Mouse (Mus musculus): ENCODE measurements at regions not wholly inside any gene's neighbourhood (a gene's known extent, or its start where the extent isn't known, plus 50 kb on each side); places are given as distances from the start of the nearest gene placed in this dataset.

DNA sequence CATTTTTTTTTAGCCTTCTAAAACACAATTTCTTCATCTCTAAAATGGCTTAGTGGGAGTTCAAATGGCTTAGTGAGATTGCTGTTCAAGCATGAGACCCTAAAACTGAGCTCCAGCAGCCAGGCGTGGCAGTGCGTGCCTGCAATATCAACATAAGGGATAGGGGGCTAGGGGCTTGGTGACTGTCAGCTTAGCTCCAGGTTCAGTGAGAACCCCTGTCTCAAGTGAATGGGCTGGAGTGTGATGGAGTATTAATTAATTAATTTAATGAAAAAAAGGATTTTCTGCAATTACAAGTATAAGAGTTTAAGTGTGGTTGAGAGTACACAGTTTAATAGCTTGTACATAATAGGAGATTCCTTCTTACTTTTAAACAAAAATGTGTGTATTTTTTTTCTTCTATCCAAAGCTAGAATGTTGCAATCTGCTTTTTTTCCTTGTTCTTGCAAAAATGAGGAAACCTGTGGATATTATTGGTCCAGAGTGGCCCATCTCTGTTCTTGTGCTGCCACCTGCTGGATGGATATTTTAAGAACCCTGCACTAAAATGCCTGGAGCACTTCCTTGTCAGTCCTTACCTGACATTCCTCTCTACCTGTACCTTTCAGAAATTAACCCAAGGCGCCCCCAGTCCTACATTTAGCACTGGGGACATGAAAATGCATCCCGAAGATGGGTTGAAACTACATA is 54.0 kb upstream of the Usp47 start:
- no peak overlapping the region for H3K4me2 ChIP-seq (ENCODE audit: low read depth)
- TF ChIP-seq CTCF (IDR thresholded peaks at IDR 0.05; ENCODE audit: low read depth): peak; percentile 82
- H3K9me3 ChIP-seq (ENCODE audit: low read length): no peaks in the 10 kb centered on the region
- no peak overlapping the region for H3K4me3 ChIP-seq (ENCODE audit: low read depth, low read length)
- no peaks in the 10 kb centered on the region for H3K27me3 ChIP-seq (ENCODE audit: insufficient read depth, low read length)
- no peak overlapping the region for H3K9ac ChIP-seq
- ATAC-seq: peak; percentile 71
- no peaks in the 10 kb centered on the region for H3K4me1 ChIP-seq (ENCODE audit: insufficient read depth)
- no peaks in the 10 kb centered on the region for H3K36me3 ChIP-seq (ENCODE audit: insufficient read depth)
- H3K27ac ChIP-seq (ENCODE audit: low read depth, low read length): no peak overlapping the region
- 55% methylated on average over 4 of the region's 4 CpGs for WGBS
- peak; percentile 88 for DNase-seq

DNA sequence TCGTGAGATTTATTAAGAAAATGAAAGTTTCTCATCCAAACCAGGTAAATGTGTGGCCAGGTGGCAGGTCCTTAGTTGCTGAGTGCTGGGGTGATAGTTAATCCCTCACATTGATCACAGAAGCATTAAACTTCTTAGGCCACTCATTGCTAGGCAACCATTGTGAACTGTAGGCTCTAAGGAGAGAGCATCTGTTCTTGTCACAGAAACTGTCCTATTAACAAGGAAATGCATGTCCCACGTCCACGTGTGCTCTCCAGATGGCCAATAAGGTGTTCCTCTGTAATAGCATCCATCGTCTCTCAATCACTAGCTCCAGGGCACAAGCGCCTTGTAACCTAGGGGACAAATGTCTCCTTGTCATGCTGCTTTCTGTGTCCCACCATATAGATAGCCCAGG is 55.0 kb upstream of the Usp47 start:
- Histone ChIP-seq H3K4me1 (ENCODE audit: insufficient read depth) (no peaks in the 10 kb centered on the region), H3K4me3 (ENCODE audit: low read depth, low read length) (no peak overlapping the region), H3K36me3 (ENCODE audit: insufficient read depth) (no peaks in the 10 kb centered on the region), H3K9ac (no peak overlapping the region), H3K4me2 (ENCODE audit: low read depth) (no peak overlapping the region), H3K27ac (ENCODE audit: low read depth, low read length) (no peak overlapping the region), H3K9me3 (ENCODE audit: low read length) (no peaks in the 10 kb centered on the region), H3K27me3 (ENCODE audit: insufficient read depth, low read length) (no peaks in the 10 kb centered on the region)
- DNase-seq: no peak
- TF ChIP-seq CTCF (IDR thresholded peaks at IDR 0.05; ENCODE audit: low read depth): no peak
- ATAC-seq: no peak
- 44% methylated on average over 5 of the region's 5 CpGs for WGBS

DNA sequence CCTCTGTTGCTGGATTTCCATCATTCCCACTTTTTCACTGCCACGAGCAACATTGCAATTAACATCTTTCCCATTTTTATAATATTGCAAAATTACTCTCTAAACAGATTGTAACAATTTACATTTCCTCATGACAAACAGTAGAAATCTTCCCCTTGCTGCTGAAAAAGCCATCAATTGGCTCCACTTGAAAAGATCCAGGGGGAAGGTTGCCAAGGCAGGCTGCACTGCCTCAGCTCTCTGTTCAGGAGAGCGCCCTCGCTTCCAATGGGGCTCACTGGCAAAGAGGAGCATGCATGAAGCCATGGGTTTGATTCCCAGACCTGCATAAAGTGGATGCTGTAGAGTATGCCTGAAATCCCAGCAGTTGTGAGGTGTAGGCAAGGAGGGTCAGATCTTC is 56.6 kb upstream of the Usp47 start:
- no peaks in the 10 kb centered on the region for H3K27me3 ChIP-seq (ENCODE audit: insufficient read depth, low read length)
- no peaks in the 10 kb centered on the region for H3K9me3 ChIP-seq (ENCODE audit: low read length)
- H3K9ac ChIP-seq: no peak overlapping the region
- no peaks in the 10 kb centered on the region for H3K4me1 ChIP-seq (ENCODE audit: insufficient read depth)
- WGBS: 49% methylated on average over 3 of the region's 3 CpGs
- TF ChIP-seq CTCF (IDR thresholded peaks at IDR 0.05; ENCODE audit: low read depth): no peak
- no peak overlapping the region for H3K4me2 ChIP-seq (ENCODE audit: low read depth)
- no peak overlapping the region for H3K4me3 ChIP-seq (ENCODE audit: low read depth, low read length)
- no peaks in the 10 kb centered on the region for H3K36me3 ChIP-seq (ENCODE audit: insufficient read depth)
- no peak overlapping the region for H3K27ac ChIP-seq (ENCODE audit: low read depth, low read length)
- ATAC-seq: no peak; the same call in 1 of the 2 replicates
- DNase-seq: peak; percentile 36

DNA sequence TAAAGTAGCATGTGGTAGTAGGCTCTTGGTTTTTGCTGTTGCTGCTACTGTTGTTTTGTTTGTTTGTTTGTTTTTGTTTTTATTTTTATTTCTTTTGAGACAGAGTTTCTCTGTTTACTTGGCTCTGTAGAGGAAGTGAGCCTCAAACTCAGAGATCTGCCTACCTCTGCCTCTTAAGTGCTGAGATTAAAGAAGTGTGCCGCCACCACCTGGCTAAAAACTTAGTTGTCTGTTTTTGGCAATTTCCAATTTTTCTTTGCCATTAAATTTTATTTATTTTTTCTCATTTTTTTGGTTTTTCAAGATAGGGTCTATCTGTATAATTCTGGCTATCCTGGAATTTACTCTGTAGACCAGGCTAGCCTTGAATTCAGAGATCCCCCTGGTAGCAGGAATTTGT is 59.3 kb upstream of the Usp47 start:
- Histone ChIP-seq H3K4me1 (ENCODE audit: insufficient read depth) (no peaks in the 10 kb centered on the region), H3K36me3 (ENCODE audit: insufficient read depth) (no peaks in the 10 kb centered on the region), H3K4me3 (ENCODE audit: low read depth, low read length) (no peak overlapping the region), H3K27me3 (ENCODE audit: insufficient read depth, low read length) (no peaks in the 10 kb centered on the region), H3K4me2 (ENCODE audit: low read depth) (no peak overlapping the region), H3K9ac (no peak overlapping the region), H3K27ac (ENCODE audit: low read depth, low read length) (no peak overlapping the region), H3K9me3 (ENCODE audit: low read length) (no peaks in the 10 kb centered on the region)
- DNase-seq (peak; percentile 17), ATAC-seq (no peak)
- 86% methylated on average over 1 of the region's 1 CpGs for WGBS
- TF ChIP-seq CTCF (IDR thresholded peaks at IDR 0.05; ENCODE audit: low read depth): 0 out of 2 replicates have a peak, but pooled peaks have one; percentile 34

DNA sequence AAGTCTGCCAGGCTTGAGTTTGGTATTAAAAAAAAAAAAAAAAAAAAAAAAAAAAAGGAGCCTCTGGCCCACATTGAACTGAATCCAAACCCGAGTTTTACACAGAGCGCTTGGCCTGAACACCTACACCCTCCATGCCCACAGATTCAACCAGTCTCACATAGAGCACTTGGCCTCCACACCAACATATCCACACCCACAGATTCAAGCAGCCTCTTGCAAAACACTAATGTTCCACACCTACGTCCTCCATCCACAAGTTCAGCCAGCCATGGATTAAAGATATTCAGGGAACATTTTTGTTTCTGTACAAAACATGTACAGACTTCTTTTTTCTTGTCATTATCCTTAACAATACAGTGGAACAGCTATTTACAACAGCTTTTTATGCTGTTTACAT is 63.3 kb upstream of the Usp47 start:
- no peaks in the 10 kb centered on the region for H3K4me1 ChIP-seq (ENCODE audit: insufficient read depth)
- DNase-seq (no peak), ATAC-seq (no peak)
- no peaks in the 10 kb centered on the region for H3K36me3 ChIP-seq (ENCODE audit: insufficient read depth)
- no peak overlapping the region for H3K4me2 ChIP-seq (ENCODE audit: low read depth)
- no peak overlapping the region for H3K4me3 ChIP-seq (ENCODE audit: low read depth, low read length)
- no peak for TF ChIP-seq CTCF (IDR thresholded peaks at IDR 0.05; ENCODE audit: low read depth)
- 88% methylated on average over 3 of the region's 3 CpGs for WGBS
- H3K27ac ChIP-seq (ENCODE audit: low read depth, low read length): no peak overlapping the region
- H3K9me3 ChIP-seq (ENCODE audit: low read length): no peaks in the 10 kb centered on the region
- no peak overlapping the region for H3K9ac ChIP-seq
- H3K27me3 ChIP-seq (ENCODE audit: insufficient read depth, low read length): no peaks in the 10 kb centered on the region

DNA sequence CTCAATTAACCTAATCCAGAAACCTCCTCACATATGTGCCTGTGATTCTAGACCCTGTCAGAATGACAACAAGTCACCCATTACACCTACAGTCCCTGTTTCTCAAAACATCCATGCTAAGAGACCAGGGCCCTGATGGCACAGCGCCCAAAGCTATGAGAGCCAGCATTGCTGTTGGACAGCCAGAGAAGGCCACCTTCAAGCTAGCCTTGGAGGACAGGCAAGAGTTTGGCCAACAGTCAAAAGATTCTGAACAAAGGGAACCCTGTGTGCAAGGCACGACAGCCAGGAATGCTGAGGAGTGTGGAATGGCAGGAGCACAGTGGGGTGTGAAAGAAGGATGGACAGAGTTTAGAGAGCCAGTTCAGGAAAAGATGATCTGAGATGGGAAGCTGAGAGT is 66.6 kb upstream of the Usp47 start:
- H3K9me3 ChIP-seq (ENCODE audit: low read length): no peaks in the 10 kb centered on the region
- H3K27me3 ChIP-seq (ENCODE audit: insufficient read depth, low read length): no peaks in the 10 kb centered on the region
- H3K4me1 ChIP-seq (ENCODE audit: insufficient read depth): no peaks in the 10 kb centered on the region
- no peak overlapping the region for H3K4me2 ChIP-seq (ENCODE audit: low read depth)
- WGBS: 60% methylated on average over 2 of the region's 2 CpGs
- no peak overlapping the region for H3K27ac ChIP-seq (ENCODE audit: low read depth, low read length)
- no peak overlapping the region for H3K9ac ChIP-seq
- no peaks in the 10 kb centered on the region for H3K36me3 ChIP-seq (ENCODE audit: insufficient read depth)
- H3K4me3 ChIP-seq (ENCODE audit: low read depth, low read length): no peak overlapping the region
- TF ChIP-seq CTCF (IDR thresholded peaks at IDR 0.05; ENCODE audit: low read depth): no peak
- DNase-seq (no peak), ATAC-seq (no peak)

DNA sequence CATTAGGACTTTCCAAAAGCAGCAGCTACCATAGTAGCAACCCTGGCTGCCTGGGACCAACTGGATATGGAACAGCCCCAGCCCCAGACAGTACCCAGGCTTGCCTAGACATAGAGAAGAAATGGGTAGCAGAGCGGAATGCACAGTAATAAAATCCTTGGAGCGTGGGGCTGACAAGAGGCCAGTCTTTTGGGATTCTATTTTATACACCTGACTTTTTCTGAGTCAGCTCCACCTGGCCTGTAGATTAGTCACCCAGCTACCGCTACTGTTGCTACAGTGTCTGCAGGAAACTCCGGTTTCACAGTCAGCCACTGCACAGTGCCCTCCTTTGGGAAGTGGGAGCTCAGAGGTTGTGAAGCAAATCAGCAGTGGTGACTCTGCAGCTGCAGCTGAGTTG is 83.7 kb upstream of the Usp47 start:
- WGBS: 84% methylated on average over 4 of the region's 4 CpGs
- Histone ChIP-seq H3K36me3 (ENCODE audit: insufficient read depth) (no peaks in the 10 kb centered on the region), H3K9me3 (ENCODE audit: low read length) (no peaks in the 10 kb centered on the region), H3K27ac (ENCODE audit: low read depth, low read length) (no peak overlapping the region), H3K4me1 (ENCODE audit: insufficient read depth) (no peaks in the 10 kb centered on the region), H3K4me2 (ENCODE audit: low read depth) (no peak overlapping the region), H3K9ac (no peak overlapping the region), H3K27me3 (ENCODE audit: insufficient read depth, low read length) (no peaks in the 10 kb centered on the region), H3K4me3 (ENCODE audit: low read depth, low read length) (no peak overlapping the region)
- no peak for TF ChIP-seq CTCF (IDR thresholded peaks at IDR 0.05; ENCODE audit: low read depth)
- ATAC-seq (no peak), DNase-seq (no peak)
